Mouse (Mus musculus): ENCODE results near the gene Olfr406.

- TF ChIP-seq GATA1 (IDR thresholded peaks at IDR 0.05; ENCODE audit: low read depth, low read length) (no peak), CTCF (IDR thresholded peaks at IDR 0.05 in 2 of 3, conservative IDR thresholded peaks at IDR 0.05 in 1 of 3; ENCODE audit: control insufficient read depth in 1 of 3, insufficient read depth in 1 of 3, low read depth in 2 of 3, low read length in 3 of 3, poor library complexity in 1 of 3, severe bottlenecking in 1 of 3) (no peak), ZKSCAN1 (IDR thresholded peaks at IDR 0.05; ENCODE audit: low read depth, low read length) (no peak), KAT2A (conservative IDR thresholded peaks at IDR 0.05; ENCODE audit: low read depth, low read length) (no peak), ELF1 (IDR thresholded peaks at IDR 0.05; ENCODE audit: low read depth, low read length) (no peak), USF1 (IDR thresholded peaks at IDR 0.05; ENCODE audit: low read depth, low read length) (no peak), ZC3H11A (IDR thresholded peaks at IDR 0.05; ENCODE audit: low read depth, low read length) (no peak), POLR2A (IDR thresholded peaks at IDR 0.05; ENCODE audit: control insufficient read depth in 1 of 2, insufficient read depth in 1 of 2, low read depth in 1 of 2, low read length in 2 of 2, poor library complexity in 1 of 2) (no peak), E2F4 (IDR thresholded peaks at IDR 0.05; ENCODE audit: borderline replicate concordance, low read depth, low read length) (no peak)
Observed at GRCm38 (mm10) chr11:74283436-74283835, 23.8 kb downstream of the Olfr406 start, which contains the start of gene Olfr59.
